Mouse (Mus musculus) midbrain, embryonic 13.5 days (tissue): ENCODE data around the gene Kdm2b. TPM values are rescaled to one million over a fixed set of nuclear protein-coding genes. Genes with fewer than 3 reads are reported as not detected.

Source experiments
- ATAC-seq: fragments of 200-750 bp; cut with Nextera tagmentation; 2 replicates; pipeline ENCODE4 v1.8.0; 2017; ENCODE audit warnings: mild to moderate bottlenecking, moderate TSS enrichment, moderate library complexity
- H3K27ac ChIP-seq: fragments of 300-500 bp; sonication (generic); 2 replicates; pipeline ENCODE4 v1.5.1; 2015; ENCODE audit warnings: inconsistent platforms, mild to moderate bottlenecking, moderate library complexity
- H3K27me3 ChIP-seq: fragments of 300-500 bp; sonication (generic); 2 replicates; pipeline ENCODE4 v1.6.1; 2015; ENCODE audit warnings: mild to moderate bottlenecking, inconsistent platforms
- H3K36me3 ChIP-seq: fragments of 300-500 bp; sonication (generic); 2 replicates; pipeline ENCODE4 v1.6.1; 2015; ENCODE audit warnings: mild to moderate bottlenecking, inconsistent platforms
- H3K4me1 ChIP-seq: fragments of 300-500 bp; sonication (generic); replicated peaks from 2 replicates; pipeline ENCODE4 v1.6.1; 2015; ENCODE audit warnings: inconsistent platforms
- H3K4me2 ChIP-seq: fragments of 300-500 bp; sonication (generic); replicated peaks from 2 replicates; pipeline ENCODE4 v1.6.1; 2015; ENCODE audit warnings: moderate library complexity, mild to moderate bottlenecking, inconsistent platforms
- H3K4me3 ChIP-seq: fragments of 300-500 bp; sonication (generic); replicated peaks from 2 replicates; pipeline ENCODE4 v1.5.1; 2015; ENCODE audit warnings: mild to moderate bottlenecking, inconsistent platforms
- H3K9ac ChIP-seq: fragments of 300-500 bp; sonication (generic); replicated peaks from 2 replicates; pipeline ENCODE4 v1.6.1; 2015; ENCODE audit warnings: mild to moderate bottlenecking, inconsistent platforms
- H3K9me3 ChIP-seq: fragments of 300-500 bp; sonication (generic); 2 replicates; pipeline ENCODE4 v1.6.1; 2016; ENCODE audit warnings: mild to moderate bottlenecking, inconsistent platforms
- WGBS: fragments of 180-500 bp; shearing (Covaris S2); methylation state at CpG from one replicate; pipeline ENCODE4 v1.1.7; 2015; 5-methylcytosine and 5-hydroxymethylcytosine counted together
- polyA plus RNA-seq: library from polyadenylated mRNA; unstranded; fragments of >200 nt; fragmentation: Nextera tagmentation; extraction: Ambion mirVana; gene quantifications from 2 replicates; pipeline ENCODE4 v1.2.1, GENCODE M21; 2015

Kdm2b gene
- polyA plus RNA-seq, 1 experiment from 2014 or later, result 116 TPM

GRCm38 (mm10) chr5:122937031-122937430 lies 52.6 kb downstream of the Kdm2b start:
- H3K27ac ChIP-seq, result no peak overlapping the region
- H3K36me3 ChIP-seq, result peaks cover 33% of the 10 kb centered on the region
- peaks cover 9% of the 10 kb centered on the region for H3K4me1 ChIP-seq
- no peak overlapping the region for H3K9ac ChIP-seq
- ATAC-seq, result no peak
- no peaks in the 10 kb centered on the region for H3K9me3 ChIP-seq
- no peaks in the 10 kb centered on the region for H3K27me3 ChIP-seq
- 89% methylated on average over 6 of the region's 6 CpGs for WGBS
- no peak overlapping the region for H3K4me2 ChIP-seq
- no peak overlapping the region for H3K4me3 ChIP-seq

- Histone ChIP-seq H3K4me3 (no peak overlapping the region), H3K4me2 (no peak overlapping the region), H3K9ac (no peak overlapping the region), H3K4me1 (peaks cover 9% of the 10 kb centered on the region), H3K27me3 (no peaks in the 10 kb centered on the region), H3K27ac (no peak overlapping the region), H3K9me3 (no peaks in the 10 kb centered on the region), H3K36me3 (peaks cover 38% of the 10 kb centered on the region)
- no peak for ATAC-seq
- 92% methylated on average over 4 of the region's 4 CpGs for WGBS
Measured at GRCm38 (mm10) chr5:122935810-122936209, 53.8 kb downstream of the Kdm2b start.

DNA sequence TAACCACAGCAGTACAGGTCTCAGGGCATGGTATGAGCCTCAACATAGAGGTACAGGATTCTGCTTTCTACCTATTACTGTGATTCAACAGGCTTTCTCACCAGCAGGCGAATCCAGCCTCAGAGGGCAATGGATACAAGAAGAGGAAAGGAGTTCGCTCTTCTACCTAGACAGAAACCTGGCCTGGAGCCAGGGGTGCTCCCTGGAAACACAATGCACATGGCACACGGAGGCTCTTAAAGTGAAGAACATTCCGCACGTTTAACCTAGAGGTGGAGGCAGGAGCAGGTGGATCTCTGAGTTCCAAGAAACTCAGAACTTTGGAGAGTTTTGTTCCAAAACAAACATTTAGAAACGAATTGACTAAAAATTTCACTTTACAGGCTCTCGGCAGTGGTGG lies 58.6 kb downstream of the Kdm2b start:
- Histone ChIP-seq H3K27me3 (no peaks in the 10 kb centered on the region), H3K4me1 (no peaks in the 10 kb centered on the region), H3K9me3 (no peaks in the 10 kb centered on the region), H3K4me3 (no peak overlapping the region), H3K36me3 (peaks cover 25% of the 10 kb centered on the region), H3K27ac (no peak overlapping the region), H3K4me2 (no peak overlapping the region), H3K9ac (no peak overlapping the region)
- 89% methylated on average over 7 of the region's 7 CpGs for WGBS
- no peak for ATAC-seq

DNA sequence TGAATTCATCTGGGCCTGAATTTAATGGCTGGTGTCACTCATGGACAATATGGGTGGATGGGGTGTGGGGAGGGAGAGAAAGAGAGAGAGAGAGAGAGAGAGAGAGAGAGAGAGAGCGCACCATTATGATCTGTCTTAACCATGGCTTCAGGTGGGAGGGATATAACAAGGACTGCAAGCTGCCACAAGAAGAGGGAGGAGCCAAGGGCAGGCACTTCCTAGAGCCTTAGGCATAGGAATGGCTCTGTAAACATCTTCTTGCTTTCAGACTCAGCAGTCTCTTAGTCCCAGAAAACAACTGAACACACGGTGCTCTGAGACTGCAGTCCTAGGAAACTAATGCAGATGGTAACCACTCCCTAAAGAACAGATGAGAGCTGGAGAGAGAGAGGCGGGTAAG lies 61.3 kb downstream of the Kdm2b start:
- H3K9me3 ChIP-seq, result no peaks in the 10 kb centered on the region
- ATAC-seq, result no peak
- H3K36me3 ChIP-seq, result peaks cover 16% of the 10 kb centered on the region
- no peak overlapping the region for H3K4me3 ChIP-seq
- no peak overlapping the region for H3K4me2 ChIP-seq
- H3K27me3 ChIP-seq, result no peaks in the 10 kb centered on the region
- no peak overlapping the region for H3K9ac ChIP-seq
- 0 out of 2 replicates have a peak, but pooled peaks cover 4% of the 10 kb centered on the region for H3K4me1 ChIP-seq
- WGBS, result 82% methylated on average over 3 of the region's 3 CpGs
- H3K27ac ChIP-seq, result no peak overlapping the region

DNA sequence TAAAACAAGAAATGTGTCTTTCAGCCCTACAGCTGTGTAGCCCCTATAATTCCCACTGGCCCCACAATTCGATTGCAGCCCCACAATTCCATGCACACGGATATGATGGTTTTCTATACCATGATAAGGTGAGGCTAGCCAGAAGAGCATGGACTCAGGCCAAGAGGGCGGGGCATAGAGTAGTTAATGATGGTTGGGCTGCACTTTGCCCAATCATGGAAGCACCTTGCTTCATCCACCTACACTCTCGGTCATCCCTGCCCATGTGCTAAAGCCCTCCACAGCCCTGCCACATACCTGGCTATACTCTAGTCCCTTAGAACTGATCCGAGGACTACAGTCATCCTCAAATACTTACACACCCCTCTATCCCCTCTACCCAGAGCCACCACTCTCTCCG lies 61.9 kb downstream of the Kdm2b start:
- ATAC-seq, result no peak
- no peaks in the 10 kb centered on the region for H3K9me3 ChIP-seq
- H3K27ac ChIP-seq, result no peak overlapping the region
- 92% methylated on average over 6 of the region's 6 CpGs for WGBS
- H3K4me1 ChIP-seq, result 0 out of 2 replicates have a peak, but pooled peaks cover 4% of the 10 kb centered on the region
- H3K9ac ChIP-seq, result no peak overlapping the region
- H3K4me2 ChIP-seq, result no peak overlapping the region
- no peaks in the 10 kb centered on the region for H3K27me3 ChIP-seq
- peaks cover 13% of the 10 kb centered on the region for H3K36me3 ChIP-seq
- H3K4me3 ChIP-seq, result no peak overlapping the region

- 68% methylated on average over 8 of the region's 8 CpGs for WGBS
- no peak overlapping the region for H3K4me3 ChIP-seq
- H3K36me3 ChIP-seq, result peaks cover 7% of the 10 kb centered on the region
Measured at GRCm38 (mm10) chr5:122927092-122927491, 62.5 kb downstream of the Kdm2b start.

GRCm38 (mm10) chr5:122926341-122926740 lies 63.3 kb downstream of the Kdm2b start:
- Histone ChIP-seq H3K4me3 (no peak overlapping the region), H3K27me3 (no peaks in the 10 kb centered on the region), H3K9me3 (no peaks in the 10 kb centered on the region), H3K4me2 (no peak overlapping the region), H3K9ac (no peak overlapping the region), H3K27ac (no peak overlapping the region), H3K36me3 (no peaks in the 10 kb centered on the region), H3K4me1 (0 out of 2 replicates have a peak, but pooled peaks cover 4% of the 10 kb centered on the region)
- WGBS, result 88% methylated on average over 3 of the region's 3 CpGs
- no peak for ATAC-seq

More at GRCm38 (mm10) chr5:122927092-122927491, 62.5 kb downstream of the Kdm2b start:
- H3K4me1 ChIP-seq, result 0 out of 2 replicates have a peak, but pooled peaks cover 4% of the 10 kb centered on the region
- no peaks in the 10 kb centered on the region for H3K27me3 ChIP-seq
- no peak overlapping the region for H3K27ac ChIP-seq
- no peak overlapping the region for H3K4me2 ChIP-seq
- no peak overlapping the region for H3K9ac ChIP-seq
- no peaks in the 10 kb centered on the region for H3K9me3 ChIP-seq
- no peak for ATAC-seq

DNA sequence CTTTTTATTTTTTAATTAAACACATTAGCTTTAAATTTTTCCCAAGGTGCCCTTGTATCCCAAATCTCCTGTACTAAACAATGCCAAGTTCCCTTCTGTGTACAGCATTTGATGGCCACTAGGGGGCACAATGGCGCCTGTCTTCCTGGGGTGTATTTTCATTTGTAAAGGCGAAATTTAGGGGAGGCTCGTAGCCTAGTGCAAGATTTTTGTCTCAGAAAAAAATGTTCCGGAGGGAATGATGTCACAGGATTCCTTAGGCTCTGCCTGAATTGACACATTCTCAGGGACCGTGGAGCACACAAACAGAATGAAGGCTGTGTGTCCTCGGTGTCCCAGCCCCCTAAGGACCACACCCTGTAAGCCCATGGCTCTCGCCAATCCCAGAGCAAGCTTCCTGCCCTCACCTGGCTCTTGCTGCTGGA lies 64.1 kb downstream of the Kdm2b start:
- 36% methylated on average over 7 of the region's 7 CpGs for WGBS
- Histone ChIP-seq H3K27me3 (no peaks in the 10 kb centered on the region), H3K4me1 (0 out of 2 replicates have a peak, but pooled peaks cover 4% of the 10 kb centered on the region), H3K27ac (no peak overlapping the region), H3K4me3 (no peak overlapping the region), H3K36me3 (no peaks in the 10 kb centered on the region), H3K4me2 (no peak overlapping the region), H3K9ac (no peak overlapping the region), H3K9me3 (no peaks in the 10 kb centered on the region)
- ATAC-seq, result no peak

GRCm38 (mm10) chr5:122923871-122924465 lies 65.7 kb downstream of the Kdm2b start:
- Histone ChIP-seq H3K4me1 (0 out of 2 replicates have a peak, but pooled peaks cover 4% of the 10 kb centered on the region), H3K36me3 (no peaks in the 10 kb centered on the region), H3K4me3 (no peak overlapping the region), H3K9ac (no peak overlapping the region), H3K27ac (no peak overlapping the region), H3K9me3 (no peaks in the 10 kb centered on the region), H3K27me3 (no peaks in the 10 kb centered on the region), H3K4me2 (no peak overlapping the region)
- no peak for ATAC-seq
- WGBS, result 94% methylated on average over 10 of the region's 10 CpGs

GRCm38 (mm10) chr5:122921941-122922340 lies 67.7 kb downstream of the Kdm2b start:
- Histone ChIP-seq H3K9ac (no peak overlapping the region), H3K9me3 (no peaks in the 10 kb centered on the region), H3K4me3 (no peak overlapping the region), H3K36me3 (no peaks in the 10 kb centered on the region), H3K4me1 (0 out of 2 replicates have a peak, but pooled peaks cover 4% of the 10 kb centered on the region), H3K27me3 (no peaks in the 10 kb centered on the region), H3K4me2 (no peak overlapping the region), H3K27ac (no peak overlapping the region)
- 96% methylated on average over 8 of the region's 8 CpGs for WGBS
- no peak for ATAC-seq

DNA sequence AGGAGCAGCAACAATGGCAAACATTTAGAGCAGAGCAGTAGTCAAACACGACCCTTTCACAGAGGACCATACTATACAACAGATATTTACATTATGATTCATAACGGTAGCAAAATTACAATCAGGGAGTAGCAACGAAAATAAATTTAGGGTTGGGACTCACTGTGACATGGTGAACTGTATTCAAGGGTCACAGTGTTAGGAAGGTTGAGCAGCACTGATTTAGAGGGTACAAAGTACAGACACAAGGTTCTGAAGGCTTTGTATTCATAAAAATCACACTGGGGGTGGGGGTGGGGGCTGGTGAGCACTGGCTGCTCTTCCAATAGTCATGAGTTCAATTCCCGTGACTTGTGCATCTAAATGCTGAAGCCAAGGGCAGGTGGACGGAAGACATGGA lies 69.1 kb downstream of the Kdm2b start:
- H3K4me1 ChIP-seq, result 0 out of 2 replicates have a peak, but pooled peaks cover 2% of the 10 kb centered on the region

GRCm38 (mm10) chr5:122917982-122918711 lies 71.5 kb downstream of the Kdm2b start:
- WGBS, result 51% methylated on average over 7 of the region's 7 CpGs
- no peak for ATAC-seq
- no peak overlapping the region for H3K4me2 ChIP-seq
- H3K4me3 ChIP-seq, result no peak overlapping the region
- no peak overlapping the region for H3K9ac ChIP-seq
- H3K27me3 ChIP-seq, result no peaks in the 10 kb centered on the region
- no peak overlapping the region for H3K27ac ChIP-seq
- H3K4me1 ChIP-seq, result no peaks in the 10 kb centered on the region
- H3K9me3 ChIP-seq, result no peaks in the 10 kb centered on the region
- H3K36me3 ChIP-seq, result 0 out of 2 replicates have a peak, but pooled peaks cover 11% of the 10 kb centered on the region

More for the DNA sequence above, 69.1 kb downstream of the Kdm2b start:
- Histone ChIP-seq H3K4me3 (no peak overlapping the region), H3K36me3 (no peaks in the 10 kb centered on the region), H3K27ac (no peak overlapping the region), H3K4me2 (no peak overlapping the region), H3K9ac (no peak overlapping the region), H3K27me3 (no peaks in the 10 kb centered on the region), H3K9me3 (no peaks in the 10 kb centered on the region)
- no peak for ATAC-seq
- WGBS, result 91% methylated on average over 5 of the region's 5 CpGs
